Mouse (Mus musculus): ENCODE measurements around the gene 1810043G02Rik.

DNA sequence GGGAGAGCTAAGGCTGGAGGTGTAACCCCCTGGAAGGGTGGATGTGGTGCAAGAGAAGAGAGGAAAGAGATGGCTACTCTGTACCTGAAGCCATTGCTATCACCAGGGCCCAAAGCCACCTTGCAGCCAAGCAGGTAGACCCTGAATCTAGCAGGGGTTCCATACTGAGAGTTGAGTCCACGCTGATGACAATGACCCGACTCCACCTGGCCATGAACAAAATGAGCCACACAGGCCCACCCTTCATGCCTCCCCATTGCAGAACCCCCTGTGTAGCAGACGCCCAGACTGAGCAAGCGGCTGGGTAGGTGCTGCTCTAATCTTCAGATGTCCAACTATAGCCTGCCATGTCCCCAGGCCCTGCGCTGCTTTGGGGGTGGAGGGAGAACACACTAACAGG lies 7.5 kb downstream of the 1810043G02Rik start:
- no peak for TF ChIP-seq CTCF (IDR thresholded peaks at IDR 0.05; ENCODE audit: insufficient read depth, low read length)
- TF ChIP-seq POLR2A (IDR thresholded peaks at IDR 0.05; ENCODE audit: borderline replicate concordance, extremely low read depth, low read depth, low read length) = no peak
